18 mouse cellular contexts compared by ENCODE assay signal in genomic region chr6:71949721-71950120, GRCm38 (mm10). TPM values are rescaled to one million over a fixed set of nuclear protein-coding genes. Genes with fewer than 3 reads are reported as not detected.
DNase-seq lines count a peak whose midpoint lies in the region; ATAC-seq and TF ChIP-seq lines count a peak whose summit lies in the region.
"Had no signal": no experiment of that assay in that cellular context is flagged by ENCODE, and none has a peak within 500 bp of the region (broad histone marks: within the 10 kb centered on the region; RNA-seq: fewer than 3 reads in every experiment).

No protein-coding gene starts in this region.

- ATAC-seq in heart, embryonic 12.5 days (ENCODE audit: insufficient number of reproducible peaks, low FRiP score): no peak
- peak; percentile 34; the same call in 1 of the 2 replicates for ATAC-seq in heart, postnatal 0 days (ENCODE audit: insufficient read depth, low read depth)
- ATAC-seq: forebrain, embryonic 14.5 days; intestine, embryonic 15.5 days; midbrain, embryonic 13.5 days had no signal

- H3K9me3 ChIP-seq in heart, embryonic 12.5 days (replicated peaks): no peaks in the 10 kb centered on the region
- no peaks in the 10 kb centered on the region; the same call in 1 of the 2 replicates for H3K9me3 ChIP-seq in heart, postnatal 0 days (replicated peaks; ENCODE audit: control insufficient read depth, low read length)
- H3K9me3 ChIP-seq: heart, embryonic 15.5 days; intestine, embryonic 15.5 days; midbrain, embryonic 13.5 days had no signal

- TF ChIP-seq EP300 in heart, postnatal 0 days (IDR thresholded peaks at IDR 0.05; ENCODE audit: low read depth): peak; percentile 74; the same call in 1 of the 2 replicates

- H3K36me3 ChIP-seq in heart, embryonic 12.5 days: peaks cover 74% of the 10 kb centered on the region
- peaks cover 60% of the 10 kb centered on the region for H3K36me3 ChIP-seq in heart, postnatal 0 days (replicated peaks; ENCODE audit: control insufficient read depth, insufficient read depth, low read length)

- WGBS in heart, embryonic 12.5 days: 84% methylated on average over 3 of the region's 3 CpGs
- WGBS in heart, postnatal 0 days: 64% methylated on average over 3 of the region's 3 CpGs

- TF ChIP-seq CTCF in heart, postnatal 0 days (IDR thresholded peaks at IDR 0.05; ENCODE audit: low read depth): no peak

- 0 out of 2 replicates have a peak, but pooled peaks cover 5% of the 10 kb centered on the region for H3K4me1 ChIP-seq in heart, embryonic 12.5 days (replicated peaks)
- peaks cover 14% of the 10 kb centered on the region for H3K4me1 ChIP-seq in heart, postnatal 0 days (ENCODE audit: control insufficient read depth, insufficient read depth)
- H3K4me1 ChIP-seq: intestine, embryonic 15.5 days; midbrain, embryonic 13.5 days had no signal

- H3K4me2 ChIP-seq in heart, embryonic 12.5 days: no peak overlapping the region
- no peak overlapping the region for H3K4me2 ChIP-seq in heart, postnatal 0 days (ENCODE audit: low read depth, low read length)
- H3K4me2 ChIP-seq: heart, embryonic 15.5 days; hindbrain, embryonic 14.5 days; intestine, embryonic 15.5 days; midbrain, embryonic 13.5 days had no signal

- DNase-seq in adrenal gland, postnatal 14 days: peak; percentile 24
- DNase-seq in adrenal gland, postnatal 25 days: no peak
- peak; percentile 22 to 74 for DNase-seq in heart, adult 9 months (ENCODE audit: low spot score in 2 of 2)
- no peak for DNase-seq in heart, postnatal 0 days (ENCODE audit: low spot score)
- peak; percentile 18 to 72 for DNase-seq in kidney, postnatal 25 days
- no peak for DNase-seq in cerebellum, adult 9-10 months
- DNase-seq: cerebellum, adult 11 months; cerebellum, postnatal 25 days; thymus, postnatal 36 days had no signal

- H3K27me3 ChIP-seq in heart, embryonic 12.5 days (replicated peaks): no peaks in the 10 kb centered on the region
- H3K27me3 ChIP-seq in heart, postnatal 0 days (ENCODE audit: control insufficient read depth, insufficient read depth, low read length): no peaks in the 10 kb centered on the region
- H3K27me3 ChIP-seq: CH12.LX; heart, embryonic 15.5 days; intestine, embryonic 15.5 days; midbrain, embryonic 13.5 days had no signal

- H3K9ac ChIP-seq in heart, embryonic 12.5 days: no peak overlapping the region
- H3K9ac ChIP-seq in heart, postnatal 0 days (replicated peaks; ENCODE audit: low read depth, low read length): no peak overlapping the region
- H3K9ac ChIP-seq: heart, embryonic 15.5 days; hindbrain, embryonic 14.5 days; intestine, embryonic 15.5 days; liver, embryonic 14.5 days; midbrain, embryonic 13.5 days had no signal

- H3K27ac ChIP-seq in heart, embryonic 12.5 days (ENCODE audit: poor library complexity, severe bottlenecking): no peak overlapping the region
- peak overlapping the region; percentile 64 for H3K27ac ChIP-seq in heart, postnatal 0 days (ENCODE audit: low read depth)
- H3K27ac ChIP-seq: heart, embryonic 15.5 days; hindbrain, embryonic 14.5 days; intestine, embryonic 15.5 days; liver, embryonic 14.5 days; midbrain, embryonic 13.5 days had no signal

- H3K4me3 ChIP-seq in heart, embryonic 12.5 days: no peak overlapping the region
- no peak overlapping the region for H3K4me3 ChIP-seq in heart, postnatal 0 days (ENCODE audit: low read depth, low read length)
- H3K4me3 ChIP-seq: erythroblast, embryonic 14.5 days; heart, embryonic 15.5 days; intestine, embryonic 15.5 days; midbrain, embryonic 13.5 days had no signal

RNA-seq across cellular contexts. Expression of gene Polr1a, which starts 40.9 kb away (rescaled TPM):
- total RNA-seq in adrenal gland, postnatal 14 days (2021): 60.9 and 68.3 TPM in 2 replicates
- 75.1 and 76.9 TPM in 2 replicates for total RNA-seq in adrenal gland, postnatal 25 days (2021)
- 30.6 and 36.0 TPM in 2 replicates for polyA plus RNA-seq in heart, embryonic 12.5 days (2016; fragmentation: Nextera tagmentation; extraction: Ambion mirVana)
- total RNA-seq in heart, postnatal 0 days (2014; rRNA removed; ENCODE audit: low replicate concordance): 26.2 and 32.0 TPM in 2 replicates
- 15.3 and 17.8 TPM in 2 replicates for polyA plus RNA-seq in heart, postnatal 0 days (2015; fragmentation: Nextera tagmentation; extraction: Ambion mirVana)

RNA-seq across cellular contexts. Expression of gene Ptcd3, which starts 41.2 kb away (rescaled TPM):
- total RNA-seq in adrenal gland, postnatal 14 days (2021): 112 and 116 TPM in 2 replicates
- 107 and 108 TPM in 2 replicates for total RNA-seq in adrenal gland, postnatal 25 days (2021)
- 115 and 116 TPM in 2 replicates for polyA plus RNA-seq in heart, embryonic 12.5 days (2016; fragmentation: Nextera tagmentation; extraction: Ambion mirVana)
- 70.0 and 95.6 TPM in 2 replicates for total RNA-seq in heart, postnatal 0 days (2014; rRNA removed; ENCODE audit: low replicate concordance)
- 78.4 and 84.8 TPM in 2 replicates for polyA plus RNA-seq in heart, postnatal 0 days (2015; fragmentation: Nextera tagmentation; extraction: Ambion mirVana)

Comparison
In these comparisons a context has a peak if more than half of its experiments do, and no peak if none do; other contexts are left out.
1. DNase-seq: peak in adrenal gland, postnatal 14 days (single experiment), heart, adult 9 months (2 of 2) and kidney, postnatal 25 days (2 of 2); none in adrenal gland, postnatal 25 days (single experiment), heart, postnatal 0 days (single experiment) and cerebellum, adult 9-10 months (single experiment).